Mouse (Mus musculus) midbrain, embryonic 15.5 days (tissue): ENCODE results near the gene Sez6l. TPM values are rescaled to one million over a fixed set of nuclear protein-coding genes. Genes with fewer than 3 reads are reported as not detected.
A peak's percentile ranks its signal among the peaks of the same experiment; 100 is the strongest.

Experiments
- ATAC-seq: fragments of 200-750 bp; cut with Nextera tagmentation; replicated peaks from 2 replicates; pipeline ENCODE4 v1.8.0; 2017; ENCODE audit warnings: moderate TSS enrichment
- H3K27ac ChIP-seq: fragments of 300-500 bp; sonication (generic); 2 replicates; pipeline ENCODE4 v1.5.1; 2015; ENCODE audit warnings: mild to moderate bottlenecking, inconsistent platforms
- H3K27me3 ChIP-seq: fragments of 300-500 bp; sonication (generic); replicated peaks from 2 replicates; pipeline ENCODE4 v1.6.1; 2015; ENCODE audit warnings: inconsistent platforms
- H3K36me3 ChIP-seq: fragments of 300-500 bp; sonication (generic); replicated peaks from 2 replicates; pipeline ENCODE4 v1.6.1; 2015; ENCODE audit warnings: inconsistent platforms
- H3K4me1 ChIP-seq: fragments of 300-500 bp; sonication (generic); 2 replicates; pipeline ENCODE4 v1.6.1; 2015; ENCODE audit warnings: inconsistent platforms
- H3K4me2 ChIP-seq: fragments of 300-500 bp; sonication (generic); 2 replicates; pipeline ENCODE4 v1.6.1; 2015; ENCODE audit warnings: inconsistent platforms, mild to moderate bottlenecking, moderate library complexity
- H3K4me3 ChIP-seq: fragments of 300-500 bp; sonication (generic); 2 replicates; pipeline ENCODE4 v1.5.1; 2015; ENCODE audit warnings: mild to moderate bottlenecking, inconsistent platforms
- H3K9ac ChIP-seq: fragments of 300-500 bp; sonication (generic); 2 replicates; pipeline ENCODE4 v1.6.1; 2015; ENCODE audit warnings: mild to moderate bottlenecking, inconsistent platforms
- H3K9me3 ChIP-seq: fragments of 300-500 bp; sonication (generic); 2 replicates; pipeline ENCODE4 v1.6.1; 2016; ENCODE audit warnings: inconsistent platforms
- WGBS: fragments of 180-500 bp; shearing (Covaris S2); methylation state at CpG from one replicate; pipeline ENCODE4 v1.1.7; 2015; ENCODE audit warnings: mixed read lengths; 5-methylcytosine and 5-hydroxymethylcytosine counted together
- polyA plus RNA-seq: library from polyadenylated mRNA; unstranded; fragments of >200 nt; fragmentation: Nextera tagmentation; extraction: Ambion mirVana; gene quantifications from 2 replicates; pipeline ENCODE4 v1.2.1, GENCODE M21; 2015

The Sez6l gene
- polyA plus RNA-seq, 1 experiment from 2014 or later: 67.5 TPM

- Histone ChIP-seq H3K9me3 (no peaks in the 10 kb centered on the region), H3K4me2 (no peak overlapping the region), H3K27me3 (no peaks in the 10 kb centered on the region), H3K36me3 (no peaks in the 10 kb centered on the region), H3K4me3 (no peak overlapping the region), H3K9ac (no peak overlapping the region), H3K27ac (peak overlapping the region; percentile 86), H3K4me1 (peaks cover 35% of the 10 kb centered on the region)
- 48% methylated on average over 5 of the region's 5 CpGs for WGBS
- no peak for ATAC-seq
Measured at GRCm38 (mm10) chr5:112409274-112409673, 167.7 kb downstream of the Sez6l start.

- Histone ChIP-seq H3K36me3 (no peaks in the 10 kb centered on the region), H3K27me3 (no peaks in the 10 kb centered on the region), H3K9ac (no peak overlapping the region), H3K4me2 (no peak overlapping the region), H3K4me3 (no peak overlapping the region), H3K4me1 (peaks cover 17% of the 10 kb centered on the region), H3K27ac (no peak overlapping the region), H3K9me3 (no peaks in the 10 kb centered on the region)
- no peak for ATAC-seq
- 63% methylated on average over 3 of the region's 3 CpGs for WGBS
Measured at GRCm38 (mm10) chr5:112406017-112406416, 171.0 kb downstream of the Sez6l start.

GRCm38 (mm10) chr5:112402437-112402836 is 174.5 kb downstream of the Sez6l start:
- Histone ChIP-seq H3K36me3 (no peaks in the 10 kb centered on the region), H3K27ac (no peak overlapping the region), H3K4me3 (no peak overlapping the region), H3K9me3 (no peaks in the 10 kb centered on the region), H3K27me3 (no peaks in the 10 kb centered on the region), H3K9ac (no peak overlapping the region), H3K4me2 (no peak overlapping the region), H3K4me1 (no peaks in the 10 kb centered on the region)
- WGBS: 64% methylated on average over 3 of the region's 3 CpGs
- ATAC-seq: no peak

- H3K4me3 ChIP-seq: no peak overlapping the region
- no peak overlapping the region for H3K27ac ChIP-seq
- peaks cover 5% of the 10 kb centered on the region for H3K4me1 ChIP-seq
- WGBS: 57% methylated on average over 10 of the region's 10 CpGs
- 0 out of 2 replicates have a peak, but pooled peaks cover 2% of the 10 kb centered on the region for H3K27me3 ChIP-seq
- ATAC-seq: no peak
- no peak overlapping the region for H3K4me2 ChIP-seq
- H3K9me3 ChIP-seq: no peaks in the 10 kb centered on the region
- H3K36me3 ChIP-seq: no peaks in the 10 kb centered on the region
- no peak overlapping the region for H3K9ac ChIP-seq
Measured at GRCm38 (mm10) chr5:112399284-112399683, 177.7 kb downstream of the Sez6l start.

- peaks cover 35% of the 10 kb centered on the region for H3K4me1 ChIP-seq
- 61% methylated on average over 18 of the region's 18 CpGs for WGBS
- peak overlapping the region; percentile 49 for H3K27ac ChIP-seq
- no peak overlapping the region for H3K4me3 ChIP-seq
- H3K9ac ChIP-seq: no peak overlapping the region
- ATAC-seq: no peak
- H3K9me3 ChIP-seq: no peaks in the 10 kb centered on the region
- 0 out of 2 replicates have a peak, but pooled peaks cover 2% of the 10 kb centered on the region for H3K27me3 ChIP-seq
- H3K4me2 ChIP-seq: no peak overlapping the region
- H3K36me3 ChIP-seq: peaks cover 4% of the 10 kb centered on the region; the same call in 1 of the 2 replicates
Measured at GRCm38 (mm10) chr5:112396066-112396465, 180.9 kb downstream of the Sez6l start.

- ATAC-seq: peak; percentile 89
- peak within 1 kb of the TSS; percentile 65 for H3K9ac ChIP-seq
- H3K4me1 ChIP-seq: peaks cover 45% of the 10 kb centered on the region
- 0 out of 2 replicates have a peak, but pooled peaks cover 2% of the 10 kb centered on the region for H3K27me3 ChIP-seq
- H3K36me3 ChIP-seq: peaks cover 8% of the 10 kb centered on the region; the same call in 1 of the 2 replicates
- peak within 1 kb of the TSS; percentile 54 for H3K4me3 ChIP-seq
- H3K4me2 ChIP-seq: peak within 1 kb of the TSS; percentile 73
- WGBS: under 1% methylated on average over 56 of the region's 67 CpGs
- peak within 1 kb of the TSS; percentile 92 for H3K27ac ChIP-seq
- no peaks in the 10 kb centered on the region for H3K9me3 ChIP-seq
Measured at GRCm38 (mm10) chr5:112394779-112395443, 182.1 kb downstream of the Sez6l start, which contains the start of gene Asphd2. Asphd2 (minus strand) TSS chr5:112394866.

GRCm38 (mm10) chr5:112394415-112394763 is 182.6 kb downstream of the Sez6l start:
- peak overlapping the region; percentile 73 for H3K4me2 ChIP-seq
- no peaks in the 10 kb centered on the region for H3K9me3 ChIP-seq
- H3K36me3 ChIP-seq: peaks cover 8% of the 10 kb centered on the region; the same call in 1 of the 2 replicates
- peak overlapping the region; percentile 54 for H3K4me3 ChIP-seq
- 2% methylated on average over 27 of the region's 28 CpGs for WGBS
- ATAC-seq: peak; percentile 81
- H3K9ac ChIP-seq: peak overlapping the region; percentile 65
- H3K27me3 ChIP-seq: 0 out of 2 replicates have a peak, but pooled peaks cover 2% of the 10 kb centered on the region
- peaks cover 50% of the 10 kb centered on the region for H3K4me1 ChIP-seq
- peak overlapping the region; percentile 92 for H3K27ac ChIP-seq

GRCm38 (mm10) chr5:112393741-112394414 is 183.1 kb downstream of the Sez6l start:
- Histone ChIP-seq H3K9me3 (no peaks in the 10 kb centered on the region), H3K9ac (peak overlapping the region; percentile 65), H3K27ac (peak overlapping the region; percentile 92; the same call in 1 of the 2 replicates), H3K36me3 (peaks cover 8% of the 10 kb centered on the region; the same call in 1 of the 2 replicates), H3K4me2 (peak overlapping the region; percentile 73), H3K4me3 (peak overlapping the region; percentile 54), H3K4me1 (peaks cover 55% of the 10 kb centered on the region), H3K27me3 (0 out of 2 replicates have a peak, but pooled peaks cover 2% of the 10 kb centered on the region)
- ATAC-seq: peak; percentile 46
- WGBS: 6% methylated on average over 18 of the region's 18 CpGs

GRCm38 (mm10) chr5:112391676-112392323 is 185.2 kb downstream of the Sez6l start:
- Histone ChIP-seq H3K36me3 (peaks cover 8% of the 10 kb centered on the region; the same call in 1 of the 2 replicates), H3K9ac (no peak overlapping the region), H3K9me3 (no peaks in the 10 kb centered on the region), H3K4me2 (peak overlapping the region; percentile 4; the same call in 1 of the 2 replicates), H3K27me3 (0 out of 2 replicates have a peak, but pooled peaks cover under 1% of the 10 kb centered on the region), H3K27ac (no peak overlapping the region), H3K4me1 (peaks cover 61% of the 10 kb centered on the region), H3K4me3 (no peak overlapping the region)
- WGBS: 69% methylated on average over 27 of the region's 27 CpGs
- no peak for ATAC-seq

- Histone ChIP-seq H3K27me3 (no peaks in the 10 kb centered on the region), H3K36me3 (peaks cover 13% of the 10 kb centered on the region; the same call in 1 of the 2 replicates), H3K4me1 (peaks cover 61% of the 10 kb centered on the region), H3K4me2 (peak overlapping the region; percentile 21; the same call in 1 of the 2 replicates), H3K27ac (no peak overlapping the region), H3K9me3 (no peaks in the 10 kb centered on the region), H3K9ac (no peak overlapping the region), H3K4me3 (no peak overlapping the region)
- 65% methylated on average over 16 of the region's 16 CpGs for WGBS
- no peak for ATAC-seq
Measured at GRCm38 (mm10) chr5:112391002-112391401, 186.0 kb downstream of the Sez6l start.

- no peak for ATAC-seq
- H3K27ac ChIP-seq: no peak overlapping the region
- no peaks in the 10 kb centered on the region for H3K27me3 ChIP-seq
- H3K9ac ChIP-seq: no peak overlapping the region
- 78% methylated on average over 9 of the region's 9 CpGs for WGBS
- H3K4me2 ChIP-seq: peak overlapping the region; percentile 28
- no peaks in the 10 kb centered on the region for H3K9me3 ChIP-seq
- H3K4me3 ChIP-seq: no peak overlapping the region
- peaks cover 56% of the 10 kb centered on the region for H3K4me1 ChIP-seq
- H3K36me3 ChIP-seq: peaks cover 30% of the 10 kb centered on the region
Measured at GRCm38 (mm10) chr5:112389352-112389751, 187.6 kb downstream of the Sez6l start.

- Histone ChIP-seq H3K27me3 (no peaks in the 10 kb centered on the region), H3K4me3 (no peak overlapping the region), H3K27ac (no peak overlapping the region), H3K36me3 (peaks cover 28% of the 10 kb centered on the region), H3K9ac (no peak overlapping the region), H3K4me2 (no peak overlapping the region), H3K4me1 (peaks cover 44% of the 10 kb centered on the region), H3K9me3 (no peaks in the 10 kb centered on the region)
- ATAC-seq: no peak
- WGBS: 80% methylated on average over 2 of the region's 2 CpGs
Measured at GRCm38 (mm10) chr5:112385973-112386372, 191.0 kb downstream of the Sez6l start.
